Mouse (Mus musculus) layer of hippocampus, adult 11-12 months (tissue): ENCODE data around the gene Pakap.

Source experiments
- DNase-seq: peaks from one replicate; pipeline ENCODE4 v3.0.0; 2022; ENCODE audit warnings: low spot score

Pakap gene

GRCm38 (mm10) chr4:57841911-57842310, 273.9 kb downstream of the Pakap start:
- DNase-seq: no peak

DNA sequence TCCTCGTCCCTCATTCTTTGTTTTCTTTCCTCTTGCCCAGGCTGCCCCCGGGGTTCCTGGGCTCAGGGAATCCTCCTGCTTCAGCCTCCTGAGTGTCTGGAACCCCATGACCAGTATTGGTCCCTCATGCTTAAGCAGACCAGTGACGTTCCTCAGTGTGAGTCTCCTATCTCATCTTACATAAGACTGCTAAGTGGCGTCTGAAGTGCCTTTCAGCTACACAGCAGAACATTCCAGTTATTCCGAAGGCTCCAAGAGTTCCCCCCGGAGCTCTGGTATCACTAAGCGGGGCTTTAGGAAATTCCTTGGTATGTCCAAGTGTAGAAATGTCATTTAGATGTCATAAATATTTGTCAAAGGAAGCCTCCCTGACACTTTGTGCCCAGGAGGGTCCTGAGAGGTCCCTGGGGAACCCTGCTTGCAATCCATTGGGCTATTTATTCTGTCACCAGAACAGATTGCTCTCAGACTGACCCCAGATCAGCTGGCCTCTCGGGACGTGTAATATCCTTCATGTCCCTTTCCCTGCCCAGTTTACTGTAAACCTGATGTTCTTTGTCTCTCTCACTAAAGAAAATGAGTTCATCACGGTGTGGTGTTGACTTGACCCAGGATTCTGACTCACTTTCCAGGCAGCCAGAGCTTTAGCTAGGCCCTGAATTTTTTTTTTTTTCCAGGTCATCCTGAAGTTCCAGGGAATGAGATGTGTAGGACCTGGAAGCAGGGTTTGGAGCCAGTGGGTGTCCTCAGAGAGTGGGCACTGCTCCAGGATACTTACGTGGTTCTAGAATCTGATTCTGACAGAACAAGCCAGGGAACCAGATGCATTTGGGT, 274.7 kb downstream of the Pakap start:
- no peak for DNase-seq

DNA sequence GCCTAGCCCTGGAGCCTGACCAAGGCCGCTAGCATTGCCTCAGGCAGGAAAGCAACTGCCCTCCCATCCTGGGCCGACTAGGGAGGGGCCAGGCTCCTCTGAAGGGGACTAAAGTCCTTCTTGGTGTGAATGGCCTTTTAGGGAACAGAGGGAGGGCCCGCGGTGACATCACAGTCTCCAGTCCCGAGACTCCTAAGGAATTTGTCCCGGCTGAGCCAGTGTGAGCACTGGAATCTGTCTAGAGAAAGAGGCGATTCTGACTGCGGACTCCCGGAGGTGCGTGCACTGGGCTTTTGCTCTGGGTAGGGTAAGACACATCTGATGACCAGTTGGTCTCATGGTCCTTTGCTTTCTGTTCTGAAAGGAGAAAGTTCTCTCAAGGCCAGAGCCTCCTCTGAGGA, 277.1 kb downstream of the Pakap start:
- peak; percentile 35 for DNase-seq

GRCm38 (mm10) chr4:57845541-57846210, 277.7 kb downstream of the Pakap start:
- DNase-seq: no peak

DNA sequence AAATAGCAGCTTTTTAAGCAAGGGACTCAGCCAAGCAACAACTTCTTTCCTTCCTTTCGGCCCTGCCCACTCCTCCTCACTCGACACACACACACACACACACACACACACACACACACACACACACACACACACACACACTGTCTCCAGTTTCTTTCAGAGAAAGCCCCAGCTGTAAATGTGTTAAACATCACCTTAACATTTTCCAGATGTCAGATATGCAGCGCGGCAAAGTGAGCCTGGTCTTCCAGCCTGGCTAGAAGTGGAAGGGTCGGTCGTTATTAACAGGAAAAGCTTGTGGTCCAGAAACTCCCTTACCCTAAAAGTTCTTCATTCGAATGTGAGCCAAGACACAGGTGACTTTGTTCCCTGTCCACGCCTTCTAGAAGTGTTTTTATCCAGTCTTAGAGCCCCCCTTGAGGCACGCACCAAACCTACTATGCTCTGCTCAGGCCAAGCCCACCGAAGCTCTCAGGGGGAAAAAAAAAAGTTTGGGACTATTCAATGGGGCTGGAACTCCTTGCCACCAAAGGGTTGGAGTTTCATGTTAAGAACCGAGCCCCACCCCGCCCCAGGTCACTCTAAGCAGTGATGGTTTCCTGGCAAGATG, 278.5 kb downstream of the Pakap start:
- no peak for DNase-seq

DNA sequence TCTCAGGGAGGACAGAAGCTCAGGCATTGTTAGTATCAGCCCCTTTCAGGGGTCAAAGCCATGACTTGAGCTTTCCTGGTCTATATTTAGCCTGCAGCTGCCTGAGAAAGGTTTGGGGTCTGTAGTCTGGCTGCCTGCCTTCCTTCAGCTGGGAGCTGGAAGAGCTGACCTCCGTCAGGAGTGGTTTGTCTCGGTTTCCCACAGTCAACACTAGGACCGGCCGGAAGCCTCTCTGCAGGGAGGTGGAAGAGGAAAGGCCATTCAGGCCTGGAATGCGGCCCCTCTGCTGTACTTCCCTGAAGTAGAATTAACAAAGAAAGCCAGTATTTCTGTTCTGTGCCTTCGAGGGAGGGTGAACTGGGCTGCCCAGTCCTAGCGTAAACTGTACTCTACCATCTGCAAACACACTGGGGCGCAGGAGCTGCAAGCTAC, 279.0 kb downstream of the Pakap start:
- DNase-seq: no peak

DNA sequence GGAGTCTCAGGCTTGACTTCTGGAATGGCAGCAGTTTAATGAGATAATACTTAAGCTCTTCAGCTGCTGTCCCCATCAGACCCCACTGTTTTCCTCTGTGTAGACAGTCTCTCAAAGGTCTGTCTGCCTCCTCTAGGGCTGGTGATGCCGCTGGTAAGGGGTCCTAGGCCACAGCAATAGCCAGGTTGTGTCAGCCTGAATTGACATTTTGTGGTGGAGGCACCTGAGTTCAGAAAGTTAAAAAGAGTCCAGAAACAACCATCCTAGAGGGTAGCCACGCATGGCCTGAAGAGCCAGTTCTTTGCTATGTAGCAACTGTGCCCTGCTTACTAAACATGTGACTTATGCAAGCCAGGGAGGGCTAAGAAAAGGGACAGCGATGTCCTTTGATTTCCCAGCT, 279.7 kb downstream of the Pakap start:
- DNase-seq: no peak

- DNase-seq: no peak
Measured at GRCm38 (mm10) chr4:57849465-57849864, 281.5 kb downstream of the Pakap start.

DNA sequence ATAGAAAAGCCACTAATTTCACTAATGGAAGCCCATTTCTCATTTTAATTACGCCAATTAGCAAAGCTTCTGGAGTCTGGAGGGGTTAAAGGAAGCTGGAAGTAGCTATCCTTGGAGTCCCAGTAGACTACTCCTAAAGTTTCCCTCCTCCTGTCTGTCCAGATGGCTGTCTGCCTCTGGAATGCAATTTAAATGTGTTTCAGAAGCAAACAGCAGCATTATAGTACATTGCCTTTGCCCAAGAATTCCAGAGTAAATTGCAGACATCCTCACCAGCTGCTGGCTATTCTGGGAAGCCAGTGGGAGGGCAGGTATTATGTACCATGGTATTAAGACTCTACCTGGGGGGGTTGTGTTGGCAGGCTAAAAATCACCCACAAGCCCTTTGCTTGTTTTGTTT, 283.8 kb downstream of the Pakap start:
- no peak for DNase-seq

GRCm38 (mm10) chr4:57852461-57853040, 284.6 kb downstream of the Pakap start:
- no peak for DNase-seq

DNA sequence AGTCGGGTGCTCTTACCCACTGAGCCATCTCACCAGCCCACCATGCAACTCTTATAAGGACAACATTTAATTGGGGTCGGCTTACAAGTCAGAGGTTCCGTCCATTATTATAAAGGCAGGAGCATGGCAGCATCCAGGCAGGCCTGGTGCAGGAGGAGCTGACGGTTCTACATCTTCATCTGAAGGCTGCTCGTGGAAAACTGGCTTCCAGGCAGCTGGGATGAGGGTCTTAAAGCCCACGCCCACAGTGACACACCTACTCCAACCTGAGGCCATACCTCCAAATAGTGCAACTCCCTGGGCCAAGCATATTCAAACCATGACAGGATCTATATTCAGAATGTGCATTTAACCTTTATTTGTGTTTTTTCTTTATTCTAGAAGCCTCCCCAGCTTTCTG, 286.2 kb downstream of the Pakap start:
- DNase-seq: no peak

- no peak for DNase-seq
Measured at GRCm38 (mm10) chr4:57855281-57855941, 287.4 kb downstream of the Pakap start.

DNA sequence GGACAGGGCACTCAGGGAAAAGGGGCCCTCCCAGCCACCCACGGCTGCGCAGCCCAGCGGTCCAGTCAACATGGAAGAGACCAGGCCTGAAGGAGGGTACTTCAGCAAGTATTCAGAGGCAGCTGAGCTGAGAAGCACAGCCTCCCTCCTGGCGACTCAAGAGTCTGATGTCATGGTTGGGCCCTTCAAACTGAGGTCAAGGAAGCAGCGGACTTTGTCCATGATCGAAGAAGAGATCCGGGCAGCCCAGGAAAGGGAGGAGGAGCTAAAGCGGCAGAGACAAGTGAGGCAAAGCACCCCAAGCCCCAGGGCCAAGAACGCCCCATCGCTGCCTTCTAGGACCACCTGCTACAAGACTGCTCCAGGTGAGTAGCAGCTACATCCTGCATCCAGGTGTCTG, 288.7 kb downstream of the Pakap start:
- DNase-seq: no peak

DNA sequence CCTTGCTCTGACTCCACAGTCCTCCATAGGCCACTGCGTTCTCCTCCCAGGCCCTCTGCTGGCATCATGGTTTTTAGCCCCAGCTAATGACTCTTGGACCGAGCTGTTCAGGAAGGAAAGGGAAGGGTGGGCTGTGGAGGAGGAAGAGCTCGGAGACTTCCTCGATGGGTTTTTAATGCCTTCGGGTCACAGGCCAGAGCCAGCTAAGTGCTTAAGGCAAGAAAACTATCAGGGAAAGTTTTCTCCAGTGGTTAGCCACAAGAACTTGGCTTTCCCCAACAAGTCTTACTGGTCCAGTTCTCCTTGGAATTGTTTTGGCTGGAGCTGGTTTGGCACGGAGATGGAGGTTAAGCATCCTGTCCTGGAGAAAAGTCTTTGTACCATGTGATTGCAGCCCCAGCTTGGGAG, 292.2 kb downstream of the Pakap start:
- no peak for DNase-seq

GRCm38 (mm10) chr4:57861166-57861565, 293.2 kb downstream of the Pakap start:
- DNase-seq: no peak

DNA sequence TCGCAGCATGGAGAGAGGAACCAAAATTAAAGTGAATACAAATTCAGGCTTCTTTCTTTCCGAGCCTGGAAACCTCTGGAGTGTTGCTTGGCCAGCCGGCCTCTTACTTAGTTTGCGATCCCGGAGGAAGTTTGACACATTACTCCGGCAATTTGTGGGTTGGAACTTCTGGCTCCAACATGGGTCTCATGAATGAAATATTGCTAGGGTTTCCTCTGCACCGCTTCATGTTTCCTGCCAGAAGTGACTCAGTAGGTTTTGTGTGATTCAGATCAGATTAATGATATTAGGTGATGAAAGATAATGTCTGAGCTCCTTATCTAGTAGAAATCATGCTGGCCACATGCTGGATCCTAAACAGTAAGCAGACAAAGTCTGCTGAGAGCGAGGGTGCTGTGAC, 293.9 kb downstream of the Pakap start:
- no peak for DNase-seq

GRCm38 (mm10) chr4:57862269-57862986, 294.4 kb downstream of the Pakap start:
- DNase-seq: no peak

DNA sequence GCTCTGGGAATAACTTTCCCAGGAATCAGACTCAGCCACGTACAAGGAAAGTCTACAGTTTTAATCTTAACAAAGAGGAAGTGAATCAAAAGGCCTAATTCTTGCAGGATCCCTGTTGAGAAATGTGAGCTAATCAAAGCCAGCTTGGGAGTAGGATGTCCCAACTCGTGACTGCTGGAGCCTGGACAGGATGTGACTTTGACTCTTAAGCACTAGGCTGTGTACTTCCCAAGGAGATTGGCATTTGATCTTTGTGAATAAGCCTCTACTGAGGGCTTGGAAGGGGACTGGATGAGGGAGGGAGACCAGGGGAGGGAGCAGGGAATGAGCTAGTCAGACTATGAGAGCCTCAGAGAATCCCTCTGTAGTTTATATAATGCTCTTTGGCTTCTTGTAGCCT, 298.1 kb downstream of the Pakap start:
- no peak for DNase-seq

GRCm38 (mm10) chr4:57866990-57867389, 299.0 kb downstream of the Pakap start:
- no peak for DNase-seq

GRCm38 (mm10) chr4:57867454-57867853, 299.5 kb downstream of the Pakap start:
- no peak for DNase-seq

DNA sequence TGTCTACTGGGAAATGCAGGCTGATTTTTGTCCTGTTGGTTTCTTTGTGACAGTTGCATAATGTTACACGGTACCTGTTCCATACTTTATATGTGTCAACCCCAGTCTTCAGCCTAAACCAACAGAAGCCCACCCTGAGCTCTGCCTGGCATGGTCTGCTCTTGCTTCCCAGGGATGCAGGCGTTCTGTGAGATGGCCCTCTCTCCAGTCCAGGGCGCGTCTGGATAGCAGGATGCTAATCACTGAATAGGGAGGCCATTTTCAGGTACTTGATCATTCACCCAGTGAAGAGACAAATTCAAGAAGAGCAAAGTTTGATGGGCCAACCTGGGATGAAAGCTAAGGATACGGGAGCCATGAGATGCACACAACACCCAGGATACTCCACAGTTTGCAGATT, 311.2 kb downstream of the Pakap start:
- DNase-seq: no peak
